Mouse (Mus musculus) liver, adult 2 months (tissue): ENCODE results near the gene Gm20662. TPM values are rescaled to one million over a fixed set of nuclear protein-coding genes. Genes with fewer than 3 reads are reported as not detected.

Source experiments
- DNase-seq: peaks from one replicate; pipeline ENCODE4 v3.0.0-alpha.2; 2011; ENCODE audit warnings: low read depth, low spot score; ENCODE audit errors: extremely low read depth
- H3K27ac ChIP-seq: fragments of 200-500 bp; replicated peaks from 2 replicates; pipeline ENCODE4 v1.5.1; 2012; ENCODE audit warnings: low read depth, mild to moderate bottlenecking, control low read depth, inconsistent platforms, low read length; ENCODE audit not compliant: insufficient read depth
- H3K27me3 ChIP-seq: fragments of 200-500 bp; 2 replicates; pipeline ENCODE4 v1.6.1; 2012; ENCODE audit warnings: mild to moderate bottlenecking, moderate library complexity, low read length, inconsistent platforms; ENCODE audit not compliant: control insufficient read depth, insufficient read depth
- H3K36me3 ChIP-seq: fragments of 200-500 bp; 2 replicates; pipeline ENCODE4 v1.6.1; 2012; ENCODE audit warnings: low read length, inconsistent platforms; ENCODE audit not compliant: control insufficient read depth, insufficient read depth
- H3K4me1 ChIP-seq: fragments of 200-500 bp; 2 replicates; pipeline ENCODE4 v1.6.1; 2011; ENCODE audit warnings: low read length; ENCODE audit not compliant: control insufficient read depth, insufficient read depth
- H3K4me3 ChIP-seq: fragments of 200-500 bp; 2 replicates; pipeline ENCODE4 v1.5.1; 2011; ENCODE audit warnings: low read depth, mild to moderate bottlenecking, control low read depth, low read length, moderate library complexity; ENCODE audit not compliant: insufficient read depth
- H3K79me2 ChIP-seq: fragments of 200-500 bp; 2 replicates; pipeline ENCODE4 v1.6.1; 2012; ENCODE audit warnings: inconsistent platforms, mild to moderate bottlenecking, low read length, moderate library complexity; ENCODE audit not compliant: control insufficient read depth, insufficient read depth
- H3K9ac ChIP-seq: fragments of 200-500 bp; 2 replicates; pipeline ENCODE4 v1.6.1; 2012; ENCODE audit warnings: low read depth, mild to moderate bottlenecking, control low read depth, inconsistent platforms, low read length
- CTCF ChIP-seq: fragments of 200-500 bp; IDR thresholded peaks from 2 replicates; pipeline ENCODE4 v1.5.1; 2011; ENCODE audit warnings: low read depth, low read length, control low read depth
- POLR2A ChIP-seq: fragments of 200-500 bp; IDR thresholded peaks from 2 replicates; pipeline ENCODE4 v1.6.1; 2011; ENCODE audit warnings: low read length, control low read depth; ENCODE audit not compliant: insufficient read depth; ENCODE audit errors: extremely low read depth
- WGBS: fragments of 180-500 bp; shearing (Covaris S2); methylation state at CpG from one replicate; pipeline ENCODE4 v1.1.7; 2018; 5-methylcytosine and 5-hydroxymethylcytosine counted together
- polyA plus RNA-seq: library from polyadenylated mRNA; depleted of rRNA; stranded (reverse); fragments of >200 nt; gene quantifications from 2 replicates; pipeline ENCODE4 v1.2.3, GENCODE M21; 2012
- total RNA-seq: library from RNA; depleted of rRNA; stranded (reverse); fragments of >200 nt; gene quantifications from 2 replicates; pipeline ENCODE4 v1.2.3, GENCODE M21; 2014

Gene Gm20662
- total and polyA plus RNA-seq, 2 experiments: 0.76 TPM; not detected in 1

DNA sequence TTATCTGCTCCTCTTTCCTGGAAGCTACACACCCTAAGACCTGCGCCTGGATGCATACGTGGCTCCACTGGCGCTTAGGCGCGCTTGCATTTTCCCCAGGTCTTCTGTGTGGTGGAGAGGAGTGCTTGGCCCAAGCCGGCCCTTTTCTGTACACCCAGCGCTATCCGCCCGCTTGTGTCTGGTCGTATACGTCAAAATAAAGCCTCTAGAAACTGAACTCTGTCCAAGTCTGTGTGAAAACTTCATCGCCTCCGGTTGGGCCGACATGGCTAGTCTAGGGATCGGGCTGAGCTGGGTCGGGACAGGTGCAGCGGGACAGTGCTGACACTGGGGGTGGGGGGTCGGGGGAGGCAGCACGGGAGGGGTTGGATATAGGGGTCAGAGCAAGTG lies 52.4 kb downstream of the Gm20662 start:
- Histone ChIP-seq H3K4me1 (peaks cover 23% of the 10 kb centered on the region), H3K4me3 (peak overlapping the region; percentile 71), H3K79me2 (peaks cover 4% of the 10 kb centered on the region; the same call in 1 of the 2 replicates), H3K27ac (peak overlapping the region; percentile 43), H3K27me3 (no peaks in the 10 kb centered on the region), H3K9ac (peak overlapping the region; percentile 62), H3K36me3 (peaks cover 4% of the 10 kb centered on the region; the same call in 1 of the 2 replicates)
- WGBS: 2% methylated on average over 19 of the region's 19 CpGs
- TF ChIP-seq POLR2A: no peak
- TF ChIP-seq CTCF: no peak
- DNase-seq: no peak

DNA sequence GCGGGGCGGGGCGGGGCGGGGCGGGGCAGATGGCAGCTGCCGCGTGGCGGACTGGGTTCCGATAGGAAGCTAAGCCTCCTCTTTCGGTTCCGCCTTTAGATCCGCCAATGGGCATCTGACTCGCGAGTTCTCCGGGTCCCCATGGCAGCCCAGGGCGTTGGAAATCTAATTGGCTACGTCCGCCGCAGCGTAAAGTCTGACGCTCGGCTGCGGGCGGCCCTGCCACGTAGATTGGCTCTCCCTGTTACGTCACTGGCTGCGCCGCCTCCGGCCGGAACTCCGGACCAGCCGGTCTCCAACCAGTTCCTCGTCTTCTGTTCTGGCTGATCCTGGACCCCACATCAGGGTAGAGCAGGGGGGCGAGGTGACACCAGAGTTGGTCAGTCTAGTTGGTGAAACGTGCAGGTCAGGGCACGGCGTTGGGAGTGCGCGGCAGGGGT lies 52.9 kb downstream of the Gm20662 start, which contains the start of gene Gmppb:
TSS of gene Gmppb (plus strand) at position 227 of the 440 bp plus-strand sequence.
- peak; percentile 79 for TF ChIP-seq POLR2A
- no peak for TF ChIP-seq CTCF
- Histone ChIP-seq H3K36me3 (peaks cover 4% of the 10 kb centered on the region; the same call in 1 of the 2 replicates), H3K4me3 (peak within 1 kb of the TSS; percentile 83), H3K9ac (peak within 1 kb of the TSS; percentile 88), H3K27ac (peak within 1 kb of the TSS; percentile 65), H3K4me1 (peaks cover 24% of the 10 kb centered on the region), H3K27me3 (no peaks in the 10 kb centered on the region), H3K79me2 (peaks cover 4% of the 10 kb centered on the region; the same call in 1 of the 2 replicates)
- DNase-seq: peak; percentile 95
- under 1% methylated on average over 39 of the region's 39 CpGs for WGBS

DNA sequence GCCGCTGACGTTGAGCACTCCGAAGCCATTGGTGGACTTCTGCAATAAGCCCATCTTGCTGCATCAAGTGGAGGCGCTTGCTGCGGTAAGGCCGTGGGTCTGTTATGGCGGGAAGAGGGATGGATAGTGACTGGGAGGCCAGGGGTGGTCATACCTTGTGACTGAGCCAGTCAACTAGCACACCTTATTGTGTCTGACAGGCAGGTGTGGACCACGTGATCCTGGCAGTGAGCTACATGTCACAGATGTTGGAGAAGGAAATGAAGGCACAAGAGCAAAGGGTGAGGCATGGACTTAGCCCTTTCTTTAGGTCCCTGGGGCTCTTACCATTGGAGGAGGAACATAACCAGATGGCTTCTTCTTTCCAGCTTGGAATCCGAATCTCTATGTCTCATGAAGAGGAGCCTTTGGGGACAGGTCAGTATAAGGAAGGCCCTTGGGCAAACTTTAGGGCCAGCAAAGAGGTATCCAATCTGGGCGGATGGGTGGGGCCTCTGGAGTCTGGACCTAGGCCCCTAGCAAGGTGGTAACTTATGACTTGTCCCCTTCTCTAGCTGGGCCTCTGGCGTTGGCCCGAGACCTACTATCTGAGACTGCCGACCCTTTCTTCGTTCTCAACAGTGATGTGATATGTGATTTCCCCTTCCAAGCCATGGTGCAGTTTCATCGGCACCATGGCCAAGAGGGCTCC lies 53.6 kb downstream of the Gm20662 start:
- Histone ChIP-seq H3K4me1 (peaks cover 24% of the 10 kb centered on the region), H3K79me2 (peaks cover 4% of the 10 kb centered on the region; the same call in 1 of the 2 replicates), H3K36me3 (peaks cover 4% of the 10 kb centered on the region; the same call in 1 of the 2 replicates), H3K27me3 (no peaks in the 10 kb centered on the region), H3K27ac (peak overlapping the region; percentile 65), H3K9ac (peak overlapping the region; percentile 88), H3K4me3 (peak overlapping the region; percentile 83)
- TF ChIP-seq POLR2A (no peak), CTCF (no peak)
- 34% methylated on average over 15 of the region's 15 CpGs for WGBS
- DNase-seq: peak; percentile 39

DNA sequence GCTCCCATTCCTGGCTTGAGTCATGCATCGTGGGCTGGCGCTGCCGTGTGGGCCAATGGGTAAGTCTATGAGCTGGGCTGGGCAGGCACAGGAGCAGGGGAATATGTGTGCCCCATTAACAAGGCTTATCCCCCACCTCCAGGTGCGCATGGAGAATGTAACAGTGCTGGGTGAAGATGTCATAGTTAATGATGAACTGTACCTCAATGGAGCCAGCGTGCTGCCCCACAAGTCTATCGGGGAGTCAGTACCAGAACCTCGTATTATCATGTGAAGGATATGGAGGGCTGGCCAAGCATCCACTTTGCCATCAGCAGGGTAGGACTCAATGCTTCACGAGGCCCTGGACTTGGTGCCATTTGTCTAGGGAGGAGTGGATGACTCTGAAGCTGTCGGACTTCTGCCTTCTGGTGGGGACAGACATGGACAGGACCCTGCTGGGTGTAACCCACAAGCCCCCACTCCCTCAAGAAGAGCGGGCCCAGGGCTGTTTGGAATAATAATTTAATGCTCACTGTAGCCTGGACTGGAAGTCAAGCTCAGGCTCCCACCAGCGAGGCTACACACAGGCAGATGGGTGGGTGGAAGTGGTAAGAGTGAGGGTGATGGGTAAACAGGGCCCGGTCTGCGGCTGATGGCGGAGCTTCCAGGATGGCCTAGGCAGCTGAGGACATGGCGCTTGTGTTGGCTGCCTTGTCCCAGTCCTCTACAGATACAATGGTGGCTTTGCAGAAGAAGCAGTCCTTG lies 55.2 kb downstream of the Gm20662 start:
- DNase-seq: no peak
- Histone ChIP-seq H3K4me1 (peaks cover 28% of the 10 kb centered on the region), H3K79me2 (peaks cover 4% of the 10 kb centered on the region; the same call in 1 of the 2 replicates), H3K27me3 (no peaks in the 10 kb centered on the region), H3K36me3 (peaks cover 3% of the 10 kb centered on the region; the same call in 1 of the 2 replicates), H3K27ac (no peak overlapping the region), H3K9ac (no peak overlapping the region), H3K4me3 (no peak overlapping the region)
- WGBS: 88% methylated on average over 15 of the region's 15 CpGs
- TF ChIP-seq CTCF (no peak), POLR2A (no peak)

DNA sequence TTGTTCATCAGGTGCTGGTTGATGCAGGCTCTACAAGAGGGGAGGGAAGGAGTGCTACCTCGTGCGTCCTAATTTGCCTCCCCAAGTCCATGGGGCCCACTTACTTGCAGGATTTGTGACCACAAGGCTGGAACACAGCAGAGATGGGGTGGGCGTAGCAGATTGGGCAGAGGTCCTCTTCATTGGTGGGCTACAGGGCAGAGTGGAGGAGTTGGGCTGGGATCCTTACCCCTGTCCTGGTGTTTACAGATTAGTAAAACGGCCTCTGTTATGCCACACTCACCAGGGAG lies 55.7 kb downstream of the Gm20662 start:
- Histone ChIP-seq H3K4me3 (no peak overlapping the region), H3K36me3 (peaks cover 3% of the 10 kb centered on the region; the same call in 1 of the 2 replicates), H3K79me2 (peaks cover 4% of the 10 kb centered on the region; the same call in 1 of the 2 replicates), H3K9ac (no peak overlapping the region), H3K27me3 (no peaks in the 10 kb centered on the region), H3K27ac (no peak overlapping the region), H3K4me1 (peaks cover 33% of the 10 kb centered on the region)
- DNase-seq: no peak
- no peak for TF ChIP-seq CTCF
- no peak for TF ChIP-seq POLR2A
- 72% methylated on average over 4 of the region's 4 CpGs for WGBS
